Mouse (Mus musculus): ENCODE measurements around the gene Flvcr2. TPM values are rescaled to one million over a fixed set of nuclear protein-coding genes. Genes with fewer than 3 reads are reported as not detected.

Flvcr2 gene
- 1.6 TPM for polyA plus RNA-seq (2014; fragmentation: Illumina TruSeq; extraction: RNeasy Lipid Tissue Mini Kit (QIAGEN cat#74804); ENCODE audit: low read depth, low replicate concordance)

DNA sequence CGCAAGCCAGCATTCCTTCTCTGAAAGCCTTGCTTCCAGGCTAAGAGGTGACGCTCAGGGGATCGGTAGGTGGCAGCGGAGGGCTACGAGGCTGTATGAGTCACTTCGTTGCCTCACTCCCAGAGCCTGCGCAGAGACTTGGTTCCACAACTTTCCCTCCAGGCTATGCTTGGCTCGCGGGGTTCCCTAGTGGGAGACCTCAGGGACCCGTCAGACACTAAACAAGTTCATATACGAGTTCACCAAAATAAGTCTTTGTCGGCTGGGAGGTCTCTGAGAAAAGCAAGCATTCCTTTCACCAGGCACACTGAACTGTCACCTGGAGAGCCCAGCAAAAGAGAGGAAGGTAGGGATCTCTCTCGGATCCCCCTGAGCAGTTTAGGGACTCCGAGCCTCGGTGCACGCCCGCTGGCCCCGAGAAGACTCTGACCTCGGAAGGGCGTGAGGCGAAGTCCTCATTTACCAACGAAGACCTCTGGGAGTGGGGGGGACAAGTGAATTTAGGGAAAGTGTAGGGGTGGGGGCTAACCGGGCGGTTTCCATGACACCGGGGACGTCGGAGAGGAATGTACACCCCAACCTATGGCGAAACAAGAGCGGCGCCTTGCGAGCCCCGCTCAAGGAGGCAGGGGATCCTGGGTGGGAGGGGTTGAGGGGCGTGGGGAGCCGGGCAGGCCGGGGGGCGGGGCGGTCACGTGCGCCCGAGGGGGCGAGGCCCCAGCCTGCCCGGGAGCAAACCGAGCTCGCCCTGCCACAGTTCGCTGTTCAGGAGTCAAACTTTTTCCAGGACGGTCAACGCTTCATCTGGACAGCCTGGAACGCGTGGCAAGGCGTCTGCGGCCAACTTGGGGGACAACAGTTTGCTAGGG lies at the start of gene Flvcr2:
Gene Flvcr2 (plus strand): TSS at position 713 of the 869 bp plus-strand sequence.

DNA sequence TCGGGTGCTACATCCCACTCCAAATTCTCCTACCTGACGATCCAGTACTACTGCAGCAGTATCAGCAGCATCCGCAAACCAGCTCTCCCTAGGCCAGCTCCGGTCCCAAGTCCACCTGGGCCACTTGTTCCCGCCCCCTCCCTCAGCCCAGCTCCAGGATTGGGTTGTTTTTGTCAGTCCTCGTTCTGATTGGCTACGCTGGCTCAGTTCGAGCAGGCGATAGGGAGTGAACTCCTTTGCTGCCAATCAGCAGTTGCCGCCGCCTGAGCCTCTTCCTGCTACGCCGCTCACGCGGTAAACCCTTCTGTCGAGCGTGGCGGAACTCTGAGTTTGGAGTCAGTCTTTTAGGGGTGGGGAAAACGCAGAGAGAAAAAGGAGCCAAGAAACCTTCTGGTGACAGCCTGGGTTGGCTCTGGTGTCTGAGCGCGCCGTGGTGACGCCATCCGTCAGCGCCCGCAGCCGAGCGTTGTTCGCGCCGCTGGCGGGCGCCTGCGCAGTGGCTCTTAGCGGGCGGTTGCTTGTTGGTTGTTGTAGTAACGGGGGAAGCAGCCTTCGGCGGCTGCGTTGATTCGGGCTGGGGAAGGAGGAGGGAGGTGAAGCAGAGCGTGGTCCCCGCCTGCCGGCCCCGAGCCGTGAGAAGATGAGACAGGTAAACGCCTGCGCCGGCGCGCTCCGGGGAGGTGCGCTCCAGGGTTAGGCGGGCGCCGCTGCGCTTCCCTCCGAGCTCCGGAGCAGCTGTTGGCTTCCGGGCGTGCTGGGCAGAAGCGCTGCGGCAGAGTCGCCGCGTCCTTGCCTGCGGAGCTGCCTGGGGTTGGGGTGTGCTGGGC lies 78.3 kb downstream of the Flvcr2 start, which contains the start of the genes Erg28 and Ttll5:
Gene Erg28 (minus strand): TSS at position 113 of the 827 bp plus-strand sequence.
Gene Ttll5 (plus strand): TSS at position 222 of the 827 bp plus-strand sequence.

Other genes with a start within 250 kb of the Flvcr2 start
- not detected for gene Jdp2, start 147.5 kb upstream of the Flvcr2 start, polyA plus RNA-seq (2014; fragmentation: Illumina TruSeq; extraction: RNeasy Lipid Tissue Mini Kit (QIAGEN cat#74804); ENCODE audit: low read depth, low replicate concordance)
- gene Batf, start 59.9 kb upstream of the Flvcr2 start, polyA plus RNA-seq (2014; fragmentation: Illumina TruSeq; extraction: RNeasy Lipid Tissue Mini Kit (QIAGEN cat#74804); ENCODE audit: low read depth, low replicate concordance): 0.45 TPM
- 288 TPM for gene Erg28, start 78.0 kb downstream of the Flvcr2 start, polyA plus RNA-seq (2014; fragmentation: Illumina TruSeq; extraction: RNeasy Lipid Tissue Mini Kit (QIAGEN cat#74804); ENCODE audit: low read depth, low replicate concordance)
- 5.7 TPM for gene Ttll5, start 78.1 kb downstream of the Flvcr2 start, polyA plus RNA-seq (2014; fragmentation: Illumina TruSeq; extraction: RNeasy Lipid Tissue Mini Kit (QIAGEN cat#74804); ENCODE audit: low read depth, low replicate concordance)

Measured in liver, adult 10 weeks (tissue).